Comparison of ENCODE assay signal across 16 mouse cellular contexts in genomic region chr3:85590090-85590754, GRCm38 (mm10). TPM values are rescaled to one million over a fixed set of nuclear protein-coding genes. Genes with fewer than 3 reads are reported as not detected.
DNase-seq lines count a peak whose midpoint lies in the region; ATAC-seq lines count a peak whose summit lies in the region.
"Had no signal": no experiment of that assay in that cellular context is flagged by ENCODE, and none has a peak within 500 bp of the region (broad histone marks: within the 10 kb centered on the region; RNA-seq: fewer than 3 reads in every experiment).

No protein-coding gene starts in this region.

- DNase-seq in heart, adult 11 months = peak; percentile 93
- no peak for DNase-seq in heart, postnatal 14 days
- peak; percentile 25 for DNase-seq in Muller cell, postnatal 12 days (ENCODE audit: inconsistent ontology term)
- DNase-seq in cerebellum, adult 9-10 months = peak; percentile 73
- no peak for DNase-seq in adrenal gland, adult 2 months
- DNase-seq in neural tube, embryonic 10.5 days (ENCODE audit: extremely low spot score, low spot score) = no peak
- DNase-seq in adrenal gland, postnatal 10 days = no peak
- DNase-seq: embryo, embryonic 11 days; liver, embryonic 13.5 days; lung, postnatal 10 days had no signal

- peak overlapping the region; percentile 31 for H3K27ac ChIP-seq in heart, embryonic 12.5 days (ENCODE audit: poor library complexity, severe bottlenecking)
- H3K27ac ChIP-seq: hindbrain, embryonic 15.5 days; kidney, embryonic 15.5 days; liver, embryonic 13.5 days had no signal

- ATAC-seq in heart, embryonic 12.5 days (ENCODE audit: insufficient number of reproducible peaks, low FRiP score) = no peak

- H3K36me3 ChIP-seq in heart, embryonic 12.5 days = no peaks in the 10 kb centered on the region
- H3K36me3 ChIP-seq: hindbrain, embryonic 15.5 days; liver, embryonic 13.5 days had no signal

- intact Hi-C loops in heart, postnatal 14 days (cut with DNase I) = no loop called here

- H3K4me1 ChIP-seq in heart, embryonic 12.5 days (replicated peaks) = peaks cover 37% of the 10 kb centered on the region
- H3K4me1 ChIP-seq: hindbrain, embryonic 15.5 days; kidney, embryonic 15.5 days had no signal

- H3K4me3 ChIP-seq in heart, embryonic 12.5 days = no peak overlapping the region
- H3K4me3 ChIP-seq: hindbrain, embryonic 15.5 days; kidney, embryonic 15.5 days; liver, embryonic 13.5 days; myocyte had no signal

- H3K4me2 ChIP-seq in heart, embryonic 12.5 days = no peak overlapping the region
- H3K4me2 ChIP-seq: hindbrain, embryonic 15.5 days; kidney, embryonic 15.5 days; liver, embryonic 13.5 days; midbrain, embryonic 11.5 days had no signal

- H3K27me3 ChIP-seq in heart, embryonic 12.5 days (replicated peaks) = no peaks in the 10 kb centered on the region
- H3K27me3 ChIP-seq: hindbrain, embryonic 15.5 days; kidney, embryonic 15.5 days; liver, embryonic 13.5 days had no signal

- no peaks in the 10 kb centered on the region for H3K9me3 ChIP-seq in heart, embryonic 12.5 days (replicated peaks)
- H3K9me3 ChIP-seq: G1E; hindbrain, embryonic 15.5 days; kidney, embryonic 15.5 days; liver, embryonic 13.5 days had no signal

- WGBS in heart, embryonic 12.5 days = 63% methylated on average over 3 of the region's 3 CpGs

- H3K9ac ChIP-seq in heart, embryonic 12.5 days = no peak overlapping the region
- H3K9ac ChIP-seq: hindbrain, embryonic 15.5 days; kidney, embryonic 15.5 days; liver, embryonic 13.5 days had no signal

RNA-seq across cellular contexts. Expression of gene Gatb, which starts 16.3 kb away (rescaled TPM):
- total RNA-seq in heart, postnatal 14 days (2021) = 10 to 100 TPM; 28.1 to 30.8 TPM
- 37.4 and 41.4 TPM in 2 replicates for polyA plus RNA-seq in heart, embryonic 12.5 days (2016; fragmentation: Nextera tagmentation; extraction: Ambion mirVana)
- total RNA-seq in adrenal gland, adult 2 months (2021) = 10 to 100 TPM; 32.7 to 46.9 TPM
- polyA plus RNA-seq in adrenal gland, adult 2 months (2012; rRNA removed) = 4.3 and 6.8 TPM in 2 replicates
- total RNA-seq in adrenal gland, postnatal 10 days (2021) = 10 to 100 TPM; 38.4 to 43.7 TPM

Comparison
In these comparisons a context has a peak if more than half of its experiments do, and no peak if none do; other contexts are left out.
1. DNase-seq: peak in heart, adult 11 months (single experiment), Muller cell, postnatal 12 days (single experiment) and cerebellum, adult 9-10 months (single experiment); none in heart, postnatal 14 days (0 of 2), adrenal gland, adult 2 months (single experiment), neural tube, embryonic 10.5 days (single experiment) and adrenal gland, postnatal 10 days (single experiment).